ENCODE assay signal across 31 mouse cellular contexts in genomic region chr15:27576886-27577285, GRCm38 (mm10). TPM values are rescaled to one million over a fixed set of nuclear protein-coding genes. Genes with fewer than 3 reads are reported as not detected.
DNase-seq lines count a peak whose midpoint lies in the region; ATAC-seq and TF ChIP-seq lines count a peak whose summit lies in the region.
"Had no signal": no experiment of that assay in that cellular context is flagged by ENCODE, and none has a peak within 500 bp of the region (broad histone marks: within the 10 kb centered on the region; RNA-seq: fewer than 3 reads in every experiment).

No protein-coding gene starts in this region.

- no peaks in the 10 kb centered on the region for H3K36me3 ChIP-seq in heart, embryonic 16.5 days (ENCODE audit: control insufficient read depth, insufficient read depth)
- peaks cover 12% of the 10 kb centered on the region for H3K36me3 ChIP-seq in heart, embryonic 10.5 days

- POLR2A ChIA-PET in Patski (lab: Charles Lee), result no interaction called here

- no peaks in the 10 kb centered on the region for H3K27me3 ChIP-seq in heart, embryonic 16.5 days (ENCODE audit: control insufficient read depth, insufficient read depth, low read length)
- no peaks in the 10 kb centered on the region for H3K27me3 ChIP-seq in heart, embryonic 10.5 days (ENCODE audit: insufficient read depth, poor library complexity, severe bottlenecking)
- H3K27me3 ChIP-seq in Patski, result no peaks in the 10 kb centered on the region
- H3K27me3 ChIP-seq: CH12.LX; embryonic facial prominence, embryonic 13.5 days; forebrain, embryonic 12.5 days; forebrain, embryonic 15.5 days; heart, embryonic 13.5 days had no signal

- no peak overlapping the region for H3K4me3 ChIP-seq in heart, embryonic 16.5 days (ENCODE audit: low read length)
- no peak overlapping the region for H3K4me3 ChIP-seq in heart, embryonic 10.5 days
- H3K4me3 ChIP-seq in left cerebral cortex, adult 2 months, result no peak overlapping the region
- H3K4me3 ChIP-seq: embryonic facial prominence, embryonic 10.5 days; embryonic facial prominence, embryonic 13.5 days; erythroblast, embryonic 14.5 days; forebrain, embryonic 12.5 days; forebrain, embryonic 15.5 days; heart, adult 2 months; heart, embryonic 13.5 days had no signal

- CTCF ChIA-PET in Patski (lab: Charles Lee), result interaction anchor here (1.0 to 1.2 kb wide), 3 partner anchors 9 to 11 kb away, joined by 3 read pairs; no protein-coding TSS in a partner anchor

- no peak overlapping the region for H3K4me2 ChIP-seq in heart, embryonic 16.5 days (ENCODE audit: low read depth, low read length)
- H3K4me2 ChIP-seq: embryonic facial prominence, embryonic 13.5 days; forebrain, embryonic 12.5 days; forebrain, embryonic 15.5 days; heart, embryonic 13.5 days; hindbrain, embryonic 14.5 days had no signal

- no peak for DNase-seq in heart, embryonic 10.5 days (ENCODE audit: low spot score)
- no peak for DNase-seq in left cerebral cortex, adult 2 months (ENCODE audit: extremely low spot score in 1 of 2, low spot score in 2 of 2)
- no peak for DNase-seq in left cerebral cortex, adult 9 months (ENCODE audit: low spot score in 2 of 2)
- DNase-seq in 3T3-L1 (ENCODE audit: low read depth, low spot score) (peak; percentile 56), Patski (ENCODE audit: low read depth, low spot score) (no peak)
- no peak for DNase-seq in T-cell, adult 2 months (ENCODE audit: low spot score)
- no peak for DNase-seq in cerebellum, adult 8-10 months
- DNase-seq: adrenal gland, postnatal 10 days; B cell, adult 2 months; cerebellum, adult 11 months; cerebellum, adult 2 months; cerebellum, postnatal 10 days; cerebellum, postnatal 36 days; embryo, embryonic 11 days; gastrocnemius, postnatal 25 days; heart, adult 2 months; heart, postnatal 14 days; heart, postnatal 4 days; kidney, adult 2 months had no signal

- peaks cover 30% of the 10 kb centered on the region for H3K4me1 ChIP-seq in heart, embryonic 16.5 days (ENCODE audit: control insufficient read depth, insufficient read depth, low read length)
- peaks cover 21% of the 10 kb centered on the region for H3K4me1 ChIP-seq in heart, embryonic 10.5 days

- peak overlapping the region; percentile 0; the same call in 1 of the 2 replicates for H3K27ac ChIP-seq in heart, embryonic 16.5 days (ENCODE audit: low read length)
- H3K27ac ChIP-seq in heart, embryonic 10.5 days, result no peak overlapping the region
- H3K27ac ChIP-seq in left cerebral cortex, adult 2 months, result peak overlapping the region; percentile 19; the same call in 1 of the 2 replicates
- H3K27ac ChIP-seq: embryonic facial prominence, embryonic 10.5 days; embryonic facial prominence, embryonic 13.5 days; forebrain, embryonic 12.5 days; forebrain, embryonic 15.5 days; hindbrain, embryonic 14.5 days; hindbrain, postnatal 0 days had no signal

- no peak overlapping the region for H3K9ac ChIP-seq in heart, embryonic 16.5 days (ENCODE audit: low read length)
- H3K9ac ChIP-seq: embryonic facial prominence, embryonic 13.5 days; forebrain, embryonic 12.5 days; forebrain, embryonic 15.5 days; heart, embryonic 13.5 days; hindbrain, embryonic 14.5 days had no signal

- no peak for TF ChIP-seq CTCF in left cerebral cortex, adult 2 months (IDR thresholded peaks at IDR 0.05)
- no peak for TF ChIP-seq CTCF in Patski (IDR thresholded peaks at IDR 0.05)

- 79% methylated on average over 1 of the region's 1 CpGs for WGBS in heart, embryonic 16.5 days
- WGBS in heart, embryonic 10.5 days, result 78% methylated on average over 1 of the region's 1 CpGs

- ATAC-seq in heart, embryonic 16.5 days (replicated peaks; ENCODE audit: extremely low read depth, insufficient read depth, low FRiP score), result no peak
- ATAC-seq in Patski, result peak; percentile 18
- ATAC-seq: forebrain, embryonic 15.5 days; hindbrain, postnatal 0 days; intestine, embryonic 16.5 days had no signal

- in situ Hi-C loops in Patski (cut with MboI; ENCODE audit: low pct_unique_long_range_greater_than_20kb), result no loop called here

- no peaks in the 10 kb centered on the region for H3K9me3 ChIP-seq in heart, embryonic 16.5 days (replicated peaks; ENCODE audit: control insufficient read depth, low read length)
- no peaks in the 10 kb centered on the region for H3K9me3 ChIP-seq in heart, embryonic 10.5 days
- H3K9me3 ChIP-seq: embryonic facial prominence, embryonic 10.5 days; embryonic facial prominence, embryonic 13.5 days; forebrain, embryonic 12.5 days; forebrain, embryonic 15.5 days; G1E; heart, embryonic 13.5 days had no signal

- intact Hi-C loops in left cerebral cortex, adult 2 months (cut with DNase I), result no loop called here

RNA-seq across cellular contexts. Expression of gene Otulin, which starts 53.6 kb away (rescaled TPM):
- 25.1 and 26.0 TPM in 2 replicates for polyA plus RNA-seq in heart, embryonic 16.5 days (2015; fragmentation: Nextera tagmentation; extraction: Ambion mirVana)
- 25.0 and 28.3 TPM in 2 replicates for polyA plus RNA-seq in heart, embryonic 10.5 days (2016; fragmentation: Nextera tagmentation; extraction: Ambion mirVana)
- 10 to 100 TPM; 18.8 to 21.4 TPM for total RNA-seq in left cerebral cortex, adult 2 months (2021)
- polyA plus RNA-seq in Patski (2021), result 42.4 TPM
